Mouse (Mus musculus): ENCODE data around the gene Wasf1. TPM values are rescaled to one million over a fixed set of nuclear protein-coding genes. Genes with fewer than 3 reads are reported as not detected.

Gene Wasf1
- total RNA-seq, 2 experiments from 2014 or later: 373 to 404 TPM

- DNase-seq (ENCODE audit: low spot score in 2 of 2): no peak
These were observed 4.0 kb downstream of the Wasf1 start for GRCm38 (mm10) chr10:40887316-40887715.

DNA sequence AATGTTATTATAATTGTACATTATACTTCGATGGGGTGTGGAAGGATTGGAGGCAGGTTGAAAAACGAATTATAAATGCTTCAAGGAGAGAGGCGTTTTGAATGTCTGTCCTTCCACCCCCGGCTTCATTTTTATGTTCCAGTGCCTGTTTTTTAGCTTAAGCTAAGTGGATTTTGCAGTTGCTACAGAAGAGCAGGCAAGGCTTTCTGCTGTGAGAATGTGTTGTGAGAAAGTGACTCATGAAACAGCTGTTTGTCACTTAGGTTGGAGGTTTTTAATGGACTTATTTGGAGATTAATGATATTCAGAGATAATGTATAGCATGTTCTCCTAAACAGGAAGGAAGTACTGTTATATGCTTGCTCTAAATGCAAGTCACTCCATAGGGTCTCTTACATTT is 5.9 kb downstream of the Wasf1 start:
- DNase-seq (ENCODE audit: low spot score in 2 of 2): no peak

DNA sequence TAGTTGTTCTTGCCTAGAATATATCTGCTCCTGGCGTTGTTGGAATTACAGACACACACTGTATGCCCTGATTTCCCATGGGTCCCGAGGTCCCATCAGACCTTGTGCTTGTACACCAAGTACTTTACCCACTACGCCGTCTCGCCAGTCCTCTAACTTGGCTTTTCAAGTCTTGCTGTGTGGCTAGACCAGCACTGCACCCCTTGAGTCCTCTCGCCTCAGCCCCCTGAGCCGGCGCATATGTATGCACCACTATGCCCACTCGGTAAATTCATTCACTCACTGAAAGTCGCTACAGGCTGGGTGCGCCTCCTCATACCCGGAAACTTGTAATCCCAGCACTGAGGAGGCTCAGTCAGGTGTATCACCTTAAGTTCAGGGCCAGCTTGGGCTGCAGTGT is 12.5 kb downstream of the Wasf1 start:
- DNase-seq (ENCODE audit: low spot score in 2 of 2): no peak

- DNase-seq (ENCODE audit: low spot score in 2 of 2): no peak
These were observed 13.4 kb downstream of the Wasf1 start for GRCm38 (mm10) chr10:40896656-40897055.

DNA sequence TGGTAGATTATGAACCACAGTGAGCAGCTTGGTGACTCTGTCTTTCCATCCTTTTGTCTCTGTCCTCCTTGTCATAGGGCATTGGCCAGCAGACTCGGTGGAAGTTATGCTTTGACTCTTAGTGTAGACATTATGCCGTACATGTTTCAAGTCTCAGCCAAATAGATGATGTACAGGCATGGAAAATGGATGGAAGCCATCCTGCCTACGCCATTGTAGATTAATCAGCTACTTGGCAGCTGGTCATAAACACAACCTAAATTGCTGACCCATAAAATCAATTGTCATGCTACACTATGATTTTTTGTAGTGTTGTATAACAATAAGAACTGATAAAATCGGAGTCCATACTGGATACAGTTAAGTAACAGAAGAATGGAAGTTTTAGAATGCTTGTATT is 18.5 kb downstream of the Wasf1 start:
- DNase-seq (ENCODE audit: low spot score in 2 of 2): no peak

DNA sequence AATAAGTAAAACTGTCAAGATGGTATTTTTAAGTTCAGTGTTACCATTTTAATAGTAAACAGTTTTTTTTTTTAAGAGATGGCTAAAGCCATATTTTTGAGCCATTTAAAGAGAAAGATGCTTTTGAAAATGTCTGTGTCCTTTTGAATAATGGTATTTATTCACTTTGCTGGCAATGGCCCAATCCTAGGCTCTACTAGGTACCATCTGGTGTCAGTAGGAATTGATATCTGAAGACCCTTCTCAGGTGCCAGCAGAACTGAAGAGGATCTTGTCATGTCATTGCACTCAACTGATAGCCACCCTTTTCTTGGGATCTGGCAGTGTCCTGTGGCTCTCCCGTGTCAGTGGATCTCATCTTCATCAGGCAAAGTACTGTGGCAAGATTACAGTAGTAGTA is 22.9 kb downstream of the Wasf1 start:
- DNase-seq (ENCODE audit: low spot score in 2 of 2): no peak

DNA sequence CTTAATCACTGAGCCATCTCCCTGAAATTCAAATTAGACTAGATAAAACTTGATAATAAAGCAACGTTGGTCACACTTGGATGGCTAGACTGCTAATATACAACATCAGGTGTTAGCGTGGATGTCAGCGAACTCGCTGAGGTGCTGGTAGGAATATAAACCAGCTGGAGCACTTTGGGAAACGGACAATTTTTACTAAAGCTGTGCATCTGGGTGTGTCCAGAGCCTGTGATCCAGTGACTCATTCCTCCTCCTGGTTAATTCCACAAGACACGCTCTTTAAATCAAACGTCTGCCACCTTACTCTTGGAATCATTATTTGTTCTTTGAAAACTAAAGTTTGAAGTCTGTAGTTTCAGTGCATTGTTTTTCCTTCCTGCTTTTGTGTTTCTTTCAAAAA is 23.5 kb downstream of the Wasf1 start:
- no peak for DNase-seq (ENCODE audit: low spot score in 2 of 2)

DNA sequence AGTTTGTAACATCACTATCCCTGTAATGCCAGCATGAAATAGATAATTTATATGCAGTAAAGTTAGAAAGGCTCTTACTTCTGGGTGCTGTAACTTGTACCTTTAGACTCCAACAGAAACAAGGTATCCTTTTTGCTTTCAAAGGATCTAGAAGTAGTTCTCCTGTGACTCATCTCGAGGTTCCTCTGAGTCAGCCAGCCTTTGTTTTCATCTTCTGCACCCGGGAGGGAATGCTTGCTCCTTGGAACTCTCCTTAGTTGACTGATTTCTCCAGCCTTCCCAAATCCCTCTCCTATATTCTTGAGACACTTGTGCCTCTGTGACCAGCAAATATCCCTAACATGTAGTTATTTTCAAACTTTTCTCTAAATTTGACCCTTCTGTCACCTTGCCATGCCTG is 25.3 kb downstream of the Wasf1 start:
- DNase-seq (ENCODE audit: low spot score in 2 of 2): no peak

DNA sequence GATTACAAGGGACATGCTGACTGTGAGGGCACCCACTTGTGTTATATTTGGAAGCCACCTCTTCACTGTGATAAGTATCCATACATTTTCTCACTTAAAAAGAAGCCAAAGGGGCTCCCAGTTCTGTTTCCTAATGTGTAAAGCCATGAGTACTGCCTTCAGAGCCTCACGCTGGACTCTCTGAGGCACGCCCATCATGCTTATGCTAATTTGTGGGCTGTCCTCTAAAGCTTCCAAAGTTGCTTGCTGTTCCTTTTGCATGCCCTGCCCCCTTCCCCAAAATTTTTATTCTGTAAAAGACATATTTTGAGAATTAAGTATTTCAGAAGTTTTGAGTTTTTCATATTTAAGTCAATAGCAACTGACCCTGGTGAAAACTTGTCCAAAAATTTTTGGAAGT is 27.5 kb downstream of the Wasf1 start:
- DNase-seq (ENCODE audit: low spot score in 2 of 2): no peak

GRCm38 (mm10) chr10:40915240-40915639 is 32.0 kb downstream of the Wasf1 start:
- DNase-seq (ENCODE audit: low spot score in 2 of 2): no peak

GRCm38 (mm10) chr10:40918669-40919440 is 35.6 kb downstream of the Wasf1 start:
- DNase-seq (ENCODE audit: low spot score in 2 of 2): peak in 1 of 2 experiments; percentile 65

- DNase-seq (ENCODE audit: low spot score in 2 of 2): no peak
These were observed 36.2 kb downstream of the Wasf1 start for GRCm38 (mm10) chr10:40919464-40919863.

DNA sequence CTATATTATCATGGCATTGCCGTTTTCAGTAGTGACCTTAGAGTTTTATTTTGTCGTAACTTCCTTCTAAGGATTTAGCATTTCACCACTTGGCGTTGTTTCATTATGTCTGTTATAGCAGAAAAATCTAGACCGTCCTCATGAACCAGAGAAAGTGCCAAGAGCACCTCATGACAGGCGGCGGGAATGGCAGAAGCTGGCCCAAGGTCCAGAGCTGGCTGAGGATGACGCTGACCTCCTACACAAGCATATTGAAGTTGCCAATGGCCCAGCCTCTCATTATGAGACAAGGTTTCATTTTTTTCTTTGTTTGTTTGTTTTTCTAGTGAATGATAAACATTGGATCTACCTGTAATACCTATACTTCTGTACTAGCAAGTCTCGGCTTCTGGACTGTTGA is 49.7 kb downstream of the Wasf1 start:
- DNase-seq (ENCODE audit: low spot score in 2 of 2): no peak

DNA sequence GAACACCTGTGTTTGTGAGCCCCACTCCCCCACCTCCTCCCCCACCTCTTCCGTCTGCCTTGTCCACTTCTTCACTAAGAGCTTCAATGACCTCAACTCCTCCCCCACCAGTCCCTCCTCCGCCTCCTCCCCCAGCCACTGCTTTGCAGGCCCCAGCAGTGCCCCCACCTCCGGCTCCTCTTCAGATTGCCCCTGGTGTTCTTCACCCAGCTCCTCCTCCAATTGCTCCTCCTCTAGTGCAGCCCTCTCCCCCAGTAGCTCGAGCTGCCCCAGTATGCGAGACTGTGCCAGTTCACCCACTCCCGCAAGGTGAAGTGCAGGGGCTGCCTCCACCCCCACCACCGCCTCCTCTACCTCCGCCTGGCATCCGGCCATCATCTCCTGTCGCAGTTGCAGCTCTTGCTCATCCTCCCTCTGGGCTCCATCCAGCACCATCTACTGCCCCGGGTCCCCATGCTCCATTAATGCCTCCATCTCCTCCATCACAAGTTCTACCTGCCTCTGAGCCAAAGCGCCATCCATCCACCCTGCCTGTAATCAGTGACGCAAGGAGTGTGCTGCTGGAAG is 53.0 kb downstream of the Wasf1 start:
- peak in 1 of 2 experiments; percentile 62 for DNase-seq (ENCODE audit: low spot score in 2 of 2)

DNA sequence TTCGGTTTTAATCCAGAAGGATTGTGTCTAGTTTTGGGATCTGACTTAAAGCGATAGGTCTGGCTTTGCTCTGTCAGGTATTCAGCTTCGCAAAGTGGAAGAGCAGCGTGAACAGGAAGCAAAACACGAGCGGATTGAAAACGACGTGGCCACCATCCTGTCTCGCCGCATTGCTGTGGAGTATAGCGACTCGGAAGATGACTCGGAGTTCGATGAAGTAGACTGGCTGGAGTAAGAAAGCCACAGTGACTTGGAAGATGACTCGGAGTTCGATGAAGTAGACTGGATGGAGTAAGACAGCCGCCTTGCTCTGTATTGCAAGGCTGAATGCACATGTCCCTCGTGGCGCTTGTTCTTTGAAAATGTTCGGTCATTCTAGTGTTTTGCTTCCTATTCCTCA is 54.3 kb downstream of the Wasf1 start:
- DNase-seq (ENCODE audit: low spot score in 2 of 2): no peak

GRCm38 (mm10) chr10:40942688-40943087 is 59.4 kb downstream of the Wasf1 start:
- no peak for DNase-seq (ENCODE audit: low spot score in 2 of 2)

DNA sequence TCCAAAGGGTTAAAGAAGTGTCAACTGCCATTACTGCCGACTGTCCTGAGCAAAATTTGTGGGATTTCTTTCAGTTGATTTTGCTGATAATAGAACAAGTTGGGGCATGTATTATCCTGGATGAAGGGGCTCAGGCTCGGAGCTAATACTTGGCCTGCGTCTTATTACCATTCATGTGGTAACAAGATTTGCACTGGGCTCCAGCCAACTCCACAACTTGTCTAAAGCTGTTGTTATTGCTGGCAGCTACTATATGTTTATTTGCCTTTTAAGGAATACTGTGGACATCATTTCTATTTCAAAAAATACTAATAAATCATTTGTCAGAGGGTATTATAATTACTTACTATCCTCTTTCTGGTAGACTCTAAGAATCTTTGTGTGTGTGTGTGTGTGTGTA is 66.9 kb downstream of the Wasf1 start:
- no peak for DNase-seq (ENCODE audit: low spot score in 2 of 2)

DNA sequence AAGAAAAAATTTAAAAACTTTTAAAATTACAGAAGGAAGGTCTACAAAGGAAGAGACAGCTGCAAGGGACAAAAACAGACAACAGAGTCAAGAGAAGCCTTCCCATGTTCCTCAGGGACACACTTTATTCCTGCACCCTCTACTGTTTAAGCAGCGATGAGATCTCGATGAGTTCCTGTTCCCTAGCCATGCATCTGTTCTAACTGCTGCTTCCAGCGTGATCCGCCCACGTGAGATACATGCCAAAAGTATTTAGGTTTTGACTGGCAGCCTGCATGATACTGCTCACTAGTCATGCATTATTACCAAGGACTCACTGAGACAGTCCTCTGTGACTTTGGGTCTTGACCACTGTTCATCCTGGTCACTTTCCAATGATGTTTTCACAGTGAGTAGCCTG is 72.9 kb downstream of the Wasf1 start:
- peak; percentile 69 to 87 for DNase-seq (ENCODE audit: low spot score in 2 of 2)

GRCm38 (mm10) chr10:40961365-40961764 is 78.1 kb downstream of the Wasf1 start:
- no peak for DNase-seq (ENCODE audit: low spot score in 2 of 2)

GRCm38 (mm10) chr10:40962008-40962407 is 78.7 kb downstream of the Wasf1 start:
- no peak for DNase-seq (ENCODE audit: low spot score in 2 of 2)

DNA sequence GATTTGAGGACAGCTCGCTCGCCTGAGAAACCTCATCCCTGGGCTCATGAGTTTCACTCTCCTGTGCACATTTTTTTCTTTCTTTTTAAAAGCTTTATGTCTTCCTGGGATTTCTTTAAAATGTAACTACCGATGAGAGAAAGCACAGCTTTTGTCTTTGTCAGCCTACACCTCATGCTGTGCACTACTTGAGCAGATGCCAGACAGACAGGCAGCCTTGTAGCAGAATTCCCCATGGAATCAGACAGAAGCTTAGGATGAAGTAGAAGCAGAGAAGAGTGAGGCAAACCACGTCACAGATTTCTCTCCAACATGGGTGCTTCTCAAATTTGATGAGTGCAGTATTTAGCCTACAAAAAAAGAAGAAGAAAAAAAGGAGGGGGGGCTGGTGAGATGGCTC is 81.3 kb downstream of the Wasf1 start:
- DNase-seq (ENCODE audit: low spot score in 2 of 2): peak in 1 of 2 experiments; percentile 73

GRCm38 (mm10) chr10:40968551-40968950 is 85.3 kb downstream of the Wasf1 start:
- peak in 1 of 2 experiments; percentile 13 for DNase-seq (ENCODE audit: low spot score in 2 of 2)
